Mouse (Mus musculus): ENCODE data around the gene Hist2h2be.

DNA sequence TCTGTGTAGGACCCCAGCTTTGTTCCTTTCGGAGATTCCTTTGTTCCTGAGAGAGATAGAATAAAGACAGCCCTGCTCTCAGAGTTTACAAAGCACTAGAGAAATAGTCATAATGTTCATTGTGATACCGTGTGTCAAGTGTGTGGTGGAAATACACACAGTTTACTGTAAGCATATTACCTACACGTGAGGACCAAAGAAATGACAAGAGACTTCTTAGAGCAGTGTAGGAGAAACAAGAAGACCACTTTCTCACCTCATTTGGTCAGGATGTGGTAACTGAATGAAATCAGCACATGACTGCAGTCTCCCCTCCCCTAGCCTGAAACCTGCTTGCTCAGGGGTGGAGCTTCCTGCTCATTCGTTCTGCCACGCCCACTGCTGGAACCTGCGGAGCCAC, 22.7 kb upstream of the Hist2h2be start:
- no peak for TF ChIP-seq EP300 (IDR thresholded peaks at IDR 0.05; ENCODE audit: insufficient read depth, low read depth, low read length)
- no peak for TF ChIP-seq CTCF (IDR thresholded peaks at IDR 0.05; ENCODE audit: low read depth, low read length)
- TF ChIP-seq POLR2A (IDR thresholded peaks at IDR 0.05; ENCODE audit: insufficient read depth, low read length), result no peak

Data from ES-Bruce4 (cell line).